Mouse (Mus musculus) liver, embryonic 12.5 days (tissue): ENCODE measurements around the gene Tas2r103. TPM values are rescaled to one million over a fixed set of nuclear protein-coding genes. Genes with fewer than 3 reads are reported as not detected.

ENCODE experiments used
- ATAC-seq: fragments of 200-750 bp; cut with Nextera tagmentation; 2 replicates; pipeline ENCODE4 v1.8.0; 2017; ENCODE audit warnings: moderate number of reproducible peaks, mild to moderate bottlenecking, moderate library complexity
- H3K27ac ChIP-seq: fragments of 300-500 bp; sonication (generic); 2 replicates; pipeline ENCODE4 v1.5.1; 2016; ENCODE audit warnings: mild to moderate bottlenecking
- H3K27me3 ChIP-seq: fragments of 300-500 bp; sonication (generic); replicated peaks from 2 replicates; pipeline ENCODE4 v1.6.1; 2016; ENCODE audit warnings: mild to moderate bottlenecking, moderate library complexity
- H3K36me3 ChIP-seq: fragments of 300-500 bp; sonication (generic); 2 replicates; pipeline ENCODE4 v1.6.1; 2016; ENCODE audit warnings: mild to moderate bottlenecking, moderate library complexity
- H3K4me1 ChIP-seq: fragments of 300-500 bp; sonication (generic); 2 replicates; pipeline ENCODE4 v1.6.1; 2016
- H3K4me2 ChIP-seq: fragments of 300-500 bp; sonication (generic); 2 replicates; pipeline ENCODE4 v1.6.1; 2016; ENCODE audit warnings: mild to moderate bottlenecking, moderate library complexity
- H3K4me3 ChIP-seq: fragments of 300-500 bp; sonication (generic); 2 replicates; pipeline ENCODE4 v1.5.1; 2016; ENCODE audit warnings: mild to moderate bottlenecking, moderate library complexity
- H3K9ac ChIP-seq: fragments of 300-500 bp; sonication (generic); 2 replicates; pipeline ENCODE4 v1.6.1; 2016; ENCODE audit warnings: mild to moderate bottlenecking, moderate library complexity
- H3K9me3 ChIP-seq: fragments of 300-500 bp; sonication (generic); replicated peaks from 2 replicates; pipeline ENCODE4 v1.6.1; 2016; ENCODE audit warnings: mild to moderate bottlenecking, moderate library complexity
- WGBS: fragments of 180-500 bp; shearing (Covaris S2); methylation state at CpG from one replicate; pipeline ENCODE4 v1.1.7; 2016; ENCODE audit not compliant: insufficient replicate concordance; 5-methylcytosine and 5-hydroxymethylcytosine counted together
- polyA plus RNA-seq: library from polyadenylated mRNA; unstranded; fragments of >200 nt; fragmentation: Nextera tagmentation; extraction: Ambion mirVana; gene quantifications from 2 replicates; pipeline ENCODE4 v1.2.1, GENCODE M21; 2016

Gene Tas2r103
- polyA plus RNA-seq = not detected in 2 replicates

GRCm38 (mm10) chr6:133037001-133037400 lies at the start of gene Tas2r103:
Tas2r103 (minus strand) TSS chr6:133037101.
- H3K27me3 ChIP-seq = no peaks in the 10 kb centered on the region
- H3K27ac ChIP-seq = no peak within 1 kb of the TSS
- no peak within 1 kb of the TSS for H3K4me2 ChIP-seq
- 43% methylated on average over 2 of the region's 2 CpGs for WGBS
- ATAC-seq = no peak
- H3K9ac ChIP-seq = no peak within 1 kb of the TSS
- H3K4me3 ChIP-seq = no peak within 1 kb of the TSS
- H3K36me3 ChIP-seq = no peaks in the 10 kb centered on the region
- no peaks in the 10 kb centered on the region for H3K9me3 ChIP-seq
- H3K4me1 ChIP-seq = no peaks in the 10 kb centered on the region

- H3K27me3 ChIP-seq = no peaks in the 10 kb centered on the region
- no peaks in the 10 kb centered on the region for H3K4me1 ChIP-seq
- H3K9ac ChIP-seq = no peak within 1 kb of the TSS
- no peaks in the 10 kb centered on the region for H3K9me3 ChIP-seq
- no peak within 1 kb of the TSS for H3K27ac ChIP-seq
- H3K36me3 ChIP-seq = no peaks in the 10 kb centered on the region
- H3K4me2 ChIP-seq = no peak within 1 kb of the TSS
- no peak within 1 kb of the TSS for H3K4me3 ChIP-seq
- no peak for ATAC-seq
Observed at GRCm38 (mm10) chr6:133055716-133056115, 18.8 kb upstream of the Tas2r103 start, which contains the start of gene Tas2r140. Tas2r140 (minus strand) TSS chr6:133055816.

Other genes starting within 250 kb of the Tas2r103 start
- not detected in 2 replicates for gene Tas2r117, start 234.3 kb downstream of the Tas2r103 start, polyA plus RNA-seq
- not detected in 2 replicates for gene Tas2r123, start 190.0 kb downstream of the Tas2r103 start, polyA plus RNA-seq
- not detected in 2 replicates for gene Tas2r116, start 181.7 kb downstream of the Tas2r103 start, polyA plus RNA-seq
- not detected in 2 replicates for gene Tas2r110, start 169.1 kb downstream of the Tas2r103 start, polyA plus RNA-seq
- not detected in 2 replicates for gene Tas2r113, start 144.1 kb downstream of the Tas2r103 start, polyA plus RNA-seq
- gene Tas2r125, start 127.5 kb downstream of the Tas2r103 start, polyA plus RNA-seq = not detected in 2 replicates
- gene Tas2r129, start 86.0 kb downstream of the Tas2r103 start, polyA plus RNA-seq = not detected in 2 replicates
- not detected in 2 replicates for gene Tas2r131, start 79.2 kb downstream of the Tas2r103 start, polyA plus RNA-seq
- gene Tas2r109, start 56.1 kb downstream of the Tas2r103 start, polyA plus RNA-seq = not detected in 2 replicates
- gene Tas2r140, start 18.7 kb upstream of the Tas2r103 start, polyA plus RNA-seq = not detected in 2 replicates
- 34.3 and 35.3 TPM in 2 replicates for gene Smim10l1, start 67.8 kb upstream of the Tas2r103 start, polyA plus RNA-seq